Mouse (Mus musculus) testis, postnatal 14 days (tissue): ENCODE data around the gene Kif1bp.

Experiments used
- DNase-seq: peaks from one replicate; pipeline ENCODE4 v3.0.0; 2021; ENCODE audit warnings: low spot score

Kif1bp gene

GRCm38 (mm10) chr10:62555705-62556557 lies 22.3 kb downstream of the Kif1bp start:
- DNase-seq, result no peak

GRCm38 (mm10) chr10:62553611-62554091 lies 24.6 kb downstream of the Kif1bp start:
- DNase-seq, result no peak

- no peak for DNase-seq
Measured at GRCm38 (mm10) chr10:62550787-62551300, 27.4 kb downstream of the Kif1bp start.

DNA sequence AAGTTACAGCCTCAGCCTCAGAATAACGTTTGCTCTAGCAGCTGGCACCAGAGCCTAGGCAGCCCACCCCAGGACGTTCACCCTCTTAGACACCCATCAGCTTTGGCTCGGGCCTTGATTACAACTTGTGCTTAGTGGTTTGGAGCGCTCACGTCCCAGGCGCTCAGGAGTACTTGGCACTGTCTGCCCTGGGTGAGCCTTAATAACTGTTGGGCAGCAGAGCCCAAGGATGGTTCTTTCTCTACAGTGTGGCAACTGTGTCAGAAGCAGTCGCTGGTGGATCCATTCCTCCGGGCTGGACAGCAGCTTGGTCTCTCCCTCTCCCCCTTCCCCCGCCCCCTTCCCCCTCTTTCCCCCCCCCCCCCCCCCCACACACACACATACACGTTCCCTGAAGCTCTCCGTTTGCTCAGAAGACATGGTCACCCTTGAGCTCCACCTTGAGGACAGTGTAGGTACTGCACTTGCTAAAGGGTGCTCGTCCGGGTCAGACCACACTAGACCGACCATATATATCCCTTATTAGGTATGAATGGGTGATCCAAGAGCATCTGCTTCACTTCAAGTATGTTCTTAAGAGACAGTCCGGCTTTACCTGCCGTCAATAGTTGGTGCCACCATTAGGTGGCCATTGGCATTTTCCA lies 28.6 kb downstream of the Kif1bp start:
- DNase-seq, result peak; percentile 71

- no peak for DNase-seq
Measured at GRCm38 (mm10) chr10:62546441-62546840, 31.8 kb downstream of the Kif1bp start.

GRCm38 (mm10) chr10:62545759-62546158 lies 32.5 kb downstream of the Kif1bp start:
- no peak for DNase-seq

- no peak for DNase-seq
Measured at GRCm38 (mm10) chr10:62544316-62544715, 33.9 kb downstream of the Kif1bp start.

DNA sequence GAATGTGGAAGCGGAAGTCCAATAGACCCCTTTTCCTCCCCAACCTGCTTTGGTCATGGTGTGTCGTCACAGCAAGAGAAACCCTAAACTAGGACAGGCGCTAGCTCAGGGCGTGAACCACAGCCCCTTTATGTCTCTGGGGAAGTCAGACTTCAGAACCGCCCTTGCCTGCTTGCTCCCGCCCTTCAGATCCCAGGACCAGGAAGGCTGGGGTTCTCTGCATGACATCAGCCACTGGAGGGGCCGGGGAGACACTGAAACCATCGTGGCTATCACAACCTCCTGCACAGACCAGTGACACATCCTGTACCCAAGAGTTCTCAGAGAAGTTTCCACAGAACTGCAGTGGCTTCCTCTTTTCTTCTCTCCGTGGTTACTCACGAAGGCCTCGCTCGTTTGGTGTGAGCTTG lies 34.9 kb downstream of the Kif1bp start:
- DNase-seq, result no peak

DNA sequence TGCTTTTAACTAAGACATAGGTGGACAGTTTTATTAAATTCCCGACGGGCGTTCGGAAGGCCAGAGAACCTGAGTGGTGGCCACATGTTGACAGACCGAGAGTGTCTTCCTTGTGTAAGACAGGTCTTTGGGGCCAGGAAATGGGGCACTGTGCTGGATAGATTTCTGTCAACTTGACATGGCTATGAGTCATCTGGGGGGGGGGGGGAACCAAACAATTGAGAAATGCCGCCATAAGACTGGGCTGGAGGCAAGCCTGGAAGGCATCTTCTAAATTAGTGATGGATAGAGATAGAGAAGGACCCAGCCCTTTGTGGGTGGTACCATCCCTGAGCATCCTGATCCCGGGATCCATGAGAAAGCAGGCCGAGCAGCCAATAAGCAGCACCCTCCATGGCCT lies 35.3 kb downstream of the Kif1bp start:
- no peak for DNase-seq

DNA sequence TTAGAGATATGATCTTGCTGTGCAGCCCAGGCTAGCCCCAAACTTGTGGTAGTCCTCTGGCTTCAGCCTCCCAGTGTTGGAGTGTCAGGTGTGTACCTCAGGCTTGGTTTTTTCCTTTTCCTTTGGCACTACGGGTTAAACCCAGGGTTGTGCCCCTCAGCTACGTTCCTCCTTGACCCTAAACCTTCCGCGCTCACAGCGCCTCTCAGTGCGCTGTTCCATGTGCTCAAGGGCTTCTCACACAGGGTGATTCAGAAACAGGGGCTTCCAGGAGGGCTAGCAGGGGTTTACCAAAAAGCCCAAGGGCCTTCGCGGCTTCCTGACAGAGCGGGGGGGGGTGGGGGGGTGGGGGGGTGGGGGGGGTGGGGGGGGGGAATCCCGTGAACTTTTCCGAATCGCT lies 35.8 kb downstream of the Kif1bp start:
- no peak for DNase-seq

DNA sequence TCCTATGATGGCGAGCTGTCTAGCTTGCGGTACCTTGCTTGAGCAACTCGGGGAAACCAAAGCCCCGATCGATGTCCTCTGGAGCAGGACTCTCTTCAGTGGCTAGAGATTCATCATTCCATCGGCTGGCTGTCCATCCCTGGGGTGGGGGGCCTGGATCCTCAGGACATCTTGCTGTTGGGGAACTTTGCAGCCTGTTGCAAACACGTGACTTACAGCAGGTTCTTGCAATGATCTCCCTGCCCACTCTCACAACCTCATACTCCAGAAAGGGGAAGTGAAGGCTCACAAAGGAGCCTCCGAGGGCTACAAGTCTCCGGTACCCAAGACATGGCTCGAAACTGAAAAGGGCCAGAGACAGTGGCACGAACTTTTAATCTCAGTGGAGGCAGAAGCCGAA lies 36.8 kb downstream of the Kif1bp start:
- no peak for DNase-seq

GRCm38 (mm10) chr10:62540800-62541199 lies 37.5 kb downstream of the Kif1bp start:
- no peak for DNase-seq

- DNase-seq, result no peak
Measured at GRCm38 (mm10) chr10:62534509-62534908, 43.7 kb downstream of the Kif1bp start.

DNA sequence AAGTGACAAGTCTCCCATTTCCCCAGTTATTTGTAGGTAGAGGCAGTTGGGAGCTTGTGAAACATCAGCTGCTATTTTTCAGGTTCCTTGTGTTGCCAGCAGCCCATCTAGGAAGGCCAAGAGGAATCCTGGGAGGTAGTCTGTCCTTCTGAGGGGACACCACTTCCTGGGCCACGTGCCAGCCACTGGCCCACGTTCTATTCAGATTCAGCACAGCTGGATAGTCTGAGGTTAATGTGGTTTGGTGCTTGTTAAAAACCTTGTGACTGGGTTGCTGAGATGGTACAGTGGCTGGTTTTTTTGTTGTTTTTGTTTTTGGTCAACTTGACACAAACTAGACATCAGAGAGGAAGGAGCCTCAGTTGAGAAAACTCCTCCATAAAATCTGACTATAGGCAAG lies 45.4 kb downstream of the Kif1bp start:
- DNase-seq, result no peak

- peak; percentile 25 for DNase-seq
Measured at GRCm38 (mm10) chr10:62530183-62530582, 48.1 kb downstream of the Kif1bp start.

GRCm38 (mm10) chr10:62527351-62527750 lies 50.9 kb downstream of the Kif1bp start, which contains the start of gene Srgn:
Srgn (minus strand) TSS chr10:62527451.
- DNase-seq, result no peak

DNA sequence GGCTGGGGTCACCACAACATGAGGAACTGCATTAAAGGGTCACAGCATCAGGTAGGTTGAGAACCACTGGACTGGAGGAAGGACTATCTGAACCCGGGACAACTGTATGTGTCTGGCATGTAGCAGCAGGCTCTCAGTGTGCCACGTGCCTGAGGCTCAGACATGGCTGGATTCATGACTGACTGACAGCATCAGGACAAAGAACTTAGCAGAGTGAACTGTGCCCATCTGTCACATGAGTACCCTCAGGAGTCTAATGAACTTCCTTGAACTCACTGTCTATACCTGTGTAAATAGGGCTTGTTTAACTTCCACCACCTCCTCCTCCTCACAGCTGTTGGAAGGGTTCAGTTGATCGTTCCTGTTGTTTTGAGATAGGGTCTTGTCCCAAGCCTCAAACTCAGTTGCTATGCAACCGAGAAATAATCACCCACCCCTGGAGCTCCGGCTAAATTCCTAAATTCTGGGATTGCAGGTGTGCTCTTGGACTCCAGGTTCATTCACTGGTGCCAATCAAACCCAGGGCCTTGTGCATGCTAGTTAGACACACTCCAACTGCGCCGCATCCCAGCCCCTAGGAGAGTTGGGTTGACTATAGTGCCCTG lies 55.8 kb downstream of the Kif1bp start:
- no peak for DNase-seq

DNA sequence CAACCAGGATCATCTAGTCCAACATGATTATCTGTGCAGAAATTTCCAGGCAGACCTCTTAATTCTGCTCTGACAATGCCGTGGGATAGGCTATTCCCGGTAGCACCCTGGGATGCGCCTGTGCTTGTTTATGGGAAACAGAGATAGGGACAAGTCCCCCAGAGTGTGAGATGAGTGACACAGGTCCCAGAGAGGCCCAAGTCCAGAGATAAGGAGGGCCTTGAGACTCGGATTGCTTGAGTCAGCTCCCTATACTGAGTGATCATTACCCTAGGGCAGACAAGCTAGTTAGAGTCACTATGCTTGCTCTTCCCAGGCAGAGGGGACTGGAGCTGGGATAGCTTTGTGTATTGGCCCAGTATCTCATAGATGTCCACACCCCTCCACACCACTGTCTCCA lies 56.5 kb downstream of the Kif1bp start:
- DNase-seq, result no peak

DNA sequence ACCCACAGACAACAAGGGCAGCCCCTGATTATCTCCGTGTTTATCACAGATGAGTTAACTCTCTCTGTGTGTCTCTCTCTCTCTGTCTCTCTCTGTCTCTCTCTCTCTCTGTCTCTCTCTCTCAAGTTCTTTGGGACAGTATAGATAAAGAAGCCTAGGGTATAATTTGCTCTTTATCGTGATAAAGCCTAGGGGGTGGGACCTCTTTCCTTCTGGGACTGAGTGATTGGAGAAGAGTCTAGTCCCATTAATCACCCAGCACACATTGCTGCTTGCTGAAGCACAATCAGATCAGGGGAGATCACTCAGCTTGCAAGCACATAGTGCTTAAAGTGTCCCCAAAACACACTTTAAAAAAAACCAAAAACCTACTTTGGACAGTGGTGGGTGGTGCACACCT lies 57.3 kb downstream of the Kif1bp start:
- no peak for DNase-seq

- no peak for DNase-seq
Measured at GRCm38 (mm10) chr10:62517511-62517910, 60.7 kb downstream of the Kif1bp start.

DNA sequence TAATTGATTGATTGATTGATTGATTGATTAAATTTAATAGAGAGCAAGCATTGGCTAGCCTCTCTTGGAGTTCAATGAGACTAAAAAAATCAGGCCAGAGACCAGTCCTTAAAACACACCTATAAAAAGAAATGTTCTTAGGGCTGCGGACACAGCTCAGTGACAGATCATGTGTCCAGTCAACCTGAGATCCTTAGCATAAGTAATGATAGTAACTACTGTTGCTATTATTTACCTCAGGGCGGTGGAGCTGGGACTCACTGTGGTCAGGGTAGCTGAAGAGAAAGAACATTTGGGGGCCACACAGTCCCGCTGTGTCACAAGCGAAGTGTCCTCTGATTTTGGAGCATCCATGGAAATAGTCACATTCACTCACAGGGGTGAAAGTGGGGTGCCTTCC lies 65.4 kb downstream of the Kif1bp start:
- no peak for DNase-seq

- no peak for DNase-seq
Measured at GRCm38 (mm10) chr10:62511528-62511927, 66.7 kb downstream of the Kif1bp start.
